Mouse (Mus musculus): ENCODE data around the gene Tmem14a. TPM values are rescaled to one million over a fixed set of nuclear protein-coding genes. Genes with fewer than 3 reads are reported as not detected.
"Not testable (repeated sequence)": the region's sequence is repeated elsewhere in the genome, so short reads cannot be mapped to it uniquely, and the experiment has no call there.

Gene Tmem14a
- polyA plus RNA-seq (2015; fragmentation: Nextera tagmentation; extraction: Ambion mirVana), result 15.7 and 16.7 TPM in 2 replicates

DNA sequence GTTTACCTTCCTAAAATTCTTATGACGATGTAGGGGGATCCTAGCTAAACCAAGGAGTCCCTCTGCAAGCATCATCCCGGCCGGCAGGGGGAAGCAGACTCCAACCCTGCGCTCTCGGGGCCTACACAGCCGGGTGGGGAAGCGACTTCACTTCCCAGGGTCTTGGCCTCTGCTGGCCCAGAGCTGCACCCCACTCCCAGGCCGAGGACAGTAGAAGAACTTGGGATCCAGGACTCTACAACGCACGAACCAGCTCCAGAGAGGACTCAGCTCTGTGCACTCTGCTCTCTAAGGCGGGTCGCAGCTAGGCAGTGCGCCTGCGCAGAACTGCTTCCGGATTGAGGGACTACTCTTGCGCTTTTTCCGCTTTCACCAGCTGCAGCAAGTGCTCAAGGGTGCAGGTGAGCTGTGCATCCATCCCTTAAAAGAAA, at the start of gene Tmem14a:
TSS of gene Tmem14a (plus strand) at position 87 of the 431 bp plus-strand sequence.
- H3K36me3 ChIP-seq, result no peaks in the 10 kb centered on the region
- H3K4me2 ChIP-seq (replicated peaks), result peak within 1 kb of the TSS; percentile 67
- H3K4me3 ChIP-seq (replicated peaks), result peak within 1 kb of the TSS; percentile 61
- H3K4me1 ChIP-seq (replicated peaks), result peaks cover 7% of the 10 kb centered on the region
- 1% methylated on average over 17 of the region's 17 CpGs for WGBS
- H3K27me3 ChIP-seq, result no peaks in the 10 kb centered on the region
- H3K9me3 ChIP-seq, result no peaks in the 10 kb centered on the region
- ATAC-seq, result peak; percentile 98
- peak within 1 kb of the TSS; percentile 54; the same call in 1 of the 2 replicates for H3K27ac ChIP-seq
- peak within 1 kb of the TSS; percentile 74 for H3K9ac ChIP-seq (replicated peaks)

GRCm38 (mm10) chr1:21185196-21185595, 33.2 kb upstream of the Tmem14a start:
- WGBS, result 93% methylated on average over 6 of the region's 6 CpGs
- no peaks in the 10 kb centered on the region for H3K9me3 ChIP-seq
- no peaks in the 10 kb centered on the region for H3K36me3 ChIP-seq
- no peak overlapping the region for H3K27ac ChIP-seq
- no peaks in the 10 kb centered on the region for H3K27me3 ChIP-seq
- H3K9ac ChIP-seq (replicated peaks), result no peak overlapping the region
- H3K4me1 ChIP-seq (replicated peaks), result no peaks in the 10 kb centered on the region
- H3K4me3 ChIP-seq (replicated peaks), result no peak overlapping the region
- H3K4me2 ChIP-seq (replicated peaks), result no peak overlapping the region
- ATAC-seq, result no peak

DNA sequence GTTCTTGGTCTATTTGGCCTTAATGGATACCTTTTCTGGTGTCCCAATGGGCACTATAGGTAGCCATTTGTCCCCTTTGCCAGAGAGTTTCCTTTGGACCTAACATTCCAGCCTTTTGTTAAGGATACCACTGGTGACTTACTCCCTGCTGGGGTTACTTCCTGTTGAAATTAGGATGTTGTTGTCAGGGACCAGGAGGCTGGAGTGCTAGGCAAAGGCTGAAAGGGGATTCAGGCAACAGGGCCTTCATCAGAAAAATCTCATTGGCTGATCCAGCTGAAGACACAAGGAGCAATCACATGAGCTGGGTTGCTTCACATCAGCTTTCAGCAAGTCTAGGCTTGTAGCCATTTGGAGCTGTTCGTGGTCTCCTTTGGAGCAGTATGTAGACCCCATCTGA, 12.1 kb upstream of the Tmem14a start:
- 92% methylated on average over 1 of the region's 1 CpGs for WGBS
- no peak overlapping the region for H3K4me3 ChIP-seq (replicated peaks)
- H3K27ac ChIP-seq, result no peak overlapping the region
- ATAC-seq, result no peak
- H3K9ac ChIP-seq (replicated peaks), result no peak overlapping the region
- no peaks in the 10 kb centered on the region for H3K4me1 ChIP-seq (replicated peaks)
- no peaks in the 10 kb centered on the region for H3K27me3 ChIP-seq
- no peaks in the 10 kb centered on the region for H3K36me3 ChIP-seq
- H3K4me2 ChIP-seq (replicated peaks), result no peak overlapping the region
- no peaks in the 10 kb centered on the region for H3K9me3 ChIP-seq

DNA sequence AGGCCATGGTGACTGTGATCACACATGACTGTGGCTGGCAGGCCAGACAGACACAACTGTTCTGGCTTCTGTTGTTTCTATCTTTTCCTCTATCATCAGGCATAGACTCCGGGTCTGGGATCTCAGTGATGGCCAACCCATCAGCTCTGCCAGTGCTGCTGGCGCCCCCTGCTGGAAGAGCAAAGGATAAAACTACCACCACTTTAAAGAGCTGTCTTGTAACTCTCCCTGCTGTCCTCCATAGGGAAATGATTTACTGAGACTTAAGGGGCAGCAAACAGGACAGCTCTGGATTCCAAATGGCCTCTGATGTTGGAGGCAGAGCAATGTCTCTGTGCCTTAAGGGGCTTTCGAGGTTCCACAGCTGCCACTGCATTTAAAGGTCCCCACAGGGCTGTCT, 4.8 kb upstream of the Tmem14a start:
- not testable (repeated sequence) for H3K27me3 ChIP-seq; H3K9ac ChIP-seq (replicated peaks); H3K36me3 ChIP-seq; ATAC-seq; H3K27ac ChIP-seq; H3K4me3 ChIP-seq (replicated peaks); H3K9me3 ChIP-seq; H3K4me2 ChIP-seq (replicated peaks); H3K4me1 ChIP-seq (replicated peaks)
- 28% methylated on average over 3 of the region's 3 CpGs for WGBS

DNA sequence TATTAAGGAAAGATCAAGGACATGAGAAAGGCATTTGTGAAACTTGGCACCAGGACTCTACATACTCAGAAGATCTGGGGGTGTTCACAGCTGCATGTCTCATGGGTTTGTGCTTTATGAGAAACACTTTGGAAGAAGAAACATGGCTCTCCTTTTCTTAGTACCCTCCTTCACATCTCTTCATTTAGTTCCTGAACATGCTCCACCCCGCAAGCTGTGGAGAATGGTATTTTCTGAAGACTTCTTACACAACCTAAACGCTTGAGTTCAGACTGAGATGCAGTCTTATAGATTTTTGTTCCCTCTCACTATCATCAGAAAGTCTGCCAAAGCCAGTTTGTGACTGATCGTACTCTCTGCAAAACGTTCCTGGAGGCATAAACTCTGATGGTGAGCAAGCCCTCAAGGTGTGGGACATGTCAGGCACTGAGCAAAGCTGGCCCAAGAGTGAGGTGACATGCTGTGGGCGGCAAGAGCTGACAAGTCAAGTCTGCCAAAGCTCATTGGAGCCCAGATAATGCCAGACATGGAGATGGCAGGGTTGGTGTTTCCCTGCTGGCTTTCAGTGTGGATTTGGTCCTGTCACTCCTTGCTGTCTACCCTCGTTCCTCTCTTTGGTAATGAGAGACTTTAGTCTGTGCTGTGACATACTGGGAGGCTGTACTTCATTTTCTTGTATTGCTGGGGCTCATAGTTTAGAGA, 4.2 kb upstream of the Tmem14a start:
- not testable (repeated sequence) for H3K9ac ChIP-seq (replicated peaks); H3K27me3 ChIP-seq; ATAC-seq; H3K4me2 ChIP-seq (replicated peaks); H3K4me3 ChIP-seq (replicated peaks); H3K36me3 ChIP-seq; H3K27ac ChIP-seq; H3K9me3 ChIP-seq; H3K4me1 ChIP-seq (replicated peaks)
- 75% methylated on average over 6 of the region's 6 CpGs for WGBS

DNA sequence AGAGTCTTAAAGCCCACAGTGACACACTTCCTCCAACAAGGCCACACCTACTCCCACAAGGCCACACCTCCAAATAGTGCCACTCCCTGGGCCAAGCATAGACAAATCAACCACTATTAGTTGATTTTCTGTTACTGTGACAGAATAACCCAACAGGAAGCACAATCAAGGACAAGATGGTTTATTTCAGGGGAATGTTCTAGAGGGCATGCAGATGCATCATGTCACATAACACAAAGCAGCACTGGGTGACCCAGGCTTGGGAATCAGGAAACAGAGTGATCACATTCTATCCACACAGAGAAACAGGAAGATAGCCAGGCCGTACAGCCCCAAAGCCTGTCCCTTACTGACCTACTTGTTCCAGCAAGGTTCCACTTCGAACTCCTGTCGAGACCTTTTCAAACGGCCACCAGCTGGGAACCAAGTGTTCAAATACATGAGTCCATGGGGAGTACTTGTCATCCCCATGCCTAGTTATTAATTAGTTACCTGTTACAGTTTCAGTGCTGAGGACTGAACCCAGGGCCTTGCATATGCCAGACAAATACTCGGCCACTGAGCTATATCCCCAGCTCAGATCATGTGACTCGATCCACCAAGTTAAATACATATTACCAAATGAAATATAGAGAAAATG, 9.5 kb downstream of the Tmem14a start:
- H3K36me3 ChIP-seq, result peaks cover 11% of the 10 kb centered on the region
- no peak overlapping the region for H3K27ac ChIP-seq
- ATAC-seq, result no peak
- H3K27me3 ChIP-seq, result no peaks in the 10 kb centered on the region
- no peak overlapping the region for H3K4me3 ChIP-seq (replicated peaks)
- H3K9me3 ChIP-seq, result no peaks in the 10 kb centered on the region
- no peak overlapping the region for H3K4me2 ChIP-seq (replicated peaks)
- WGBS, result 95% methylated on average over 6 of the region's 6 CpGs
- no peak overlapping the region for H3K9ac ChIP-seq (replicated peaks)
- H3K4me1 ChIP-seq (replicated peaks), result no peaks in the 10 kb centered on the region

DNA sequence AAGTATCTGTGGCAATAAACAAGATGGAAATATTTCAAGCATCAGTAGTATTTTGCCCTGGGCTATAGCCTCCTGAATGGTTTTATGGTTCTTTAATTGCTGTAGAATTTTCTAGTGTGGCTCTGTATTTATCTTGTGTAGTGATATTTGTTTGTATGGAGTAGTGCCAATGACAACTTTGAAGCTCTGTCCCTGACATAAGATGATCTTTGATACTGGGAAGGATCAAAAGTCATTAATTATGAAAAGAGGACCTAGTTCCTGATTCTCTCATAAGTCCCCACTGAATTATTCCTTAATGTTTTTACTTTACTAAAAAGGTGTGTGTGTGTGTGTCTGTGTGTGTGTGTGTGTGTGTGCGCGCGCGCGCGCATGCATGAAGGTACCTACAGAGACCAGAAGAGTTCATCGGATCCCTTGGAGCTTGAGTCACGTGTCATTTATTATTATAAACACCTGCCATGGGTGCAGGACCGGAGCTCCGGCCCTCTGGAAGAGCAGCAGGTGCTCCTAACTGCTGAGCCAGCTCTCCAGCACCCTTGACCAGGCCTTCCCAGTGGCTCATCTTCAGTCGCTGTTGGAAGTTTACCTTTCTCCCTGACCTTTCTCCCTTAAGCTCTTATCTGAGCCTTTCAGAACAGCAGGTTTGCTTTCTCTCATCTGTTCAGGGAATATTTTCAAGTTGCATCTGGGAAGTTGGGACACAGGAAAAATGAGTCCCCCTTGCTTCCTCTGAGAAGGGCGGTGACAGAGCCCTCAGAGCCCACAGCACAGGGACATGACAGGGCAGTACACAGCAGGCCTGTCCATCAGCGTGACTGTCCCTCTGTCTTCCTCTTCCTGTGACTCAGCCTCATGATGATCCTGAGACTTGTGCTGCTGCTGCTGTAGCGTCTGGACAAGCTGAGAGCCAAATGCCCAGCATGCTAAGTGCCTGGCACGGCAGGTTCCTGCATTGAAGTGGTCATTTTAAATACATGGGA, 10.7 kb downstream of the Tmem14a start:
- not testable (repeated sequence) for H3K27me3 ChIP-seq; H3K4me1 ChIP-seq (replicated peaks); ATAC-seq; H3K4me3 ChIP-seq (replicated peaks); H3K27ac ChIP-seq; H3K4me2 ChIP-seq (replicated peaks); H3K9ac ChIP-seq (replicated peaks); H3K9me3 ChIP-seq
- peaks cover 11% of the 10 kb centered on the region for H3K36me3 ChIP-seq
- WGBS, result 87% methylated on average over 15 of the region's 15 CpGs

- Histone ChIP-seq H3K27me3 (no peaks in the 10 kb centered on the region), H3K9ac (replicated peaks) (no peak overlapping the region), H3K4me3 (replicated peaks) (no peak overlapping the region), H3K4me2 (replicated peaks) (no peak overlapping the region), H3K9me3 (no peaks in the 10 kb centered on the region), H3K36me3 (peaks cover 11% of the 10 kb centered on the region), H3K27ac (no peak overlapping the region), H3K4me1 (replicated peaks) (no peaks in the 10 kb centered on the region)
- WGBS, result 76% methylated on average over 2 of the region's 2 CpGs
- ATAC-seq, result no peak
These were observed 12.0 kb downstream of the Tmem14a start for GRCm38 (mm10) chr1:21230376-21230775.

GRCm38 (mm10) chr1:21231744-21232464, 13.5 kb downstream of the Tmem14a start:
- peaks cover 8% of the 10 kb centered on the region for H3K36me3 ChIP-seq
- no peak overlapping the region for H3K27ac ChIP-seq
- WGBS, result 70% methylated on average over 5 of the region's 5 CpGs
- no peak for ATAC-seq
- no peak overlapping the region for H3K4me2 ChIP-seq (replicated peaks)
- no peaks in the 10 kb centered on the region for H3K9me3 ChIP-seq
- H3K27me3 ChIP-seq, result no peaks in the 10 kb centered on the region
- H3K4me3 ChIP-seq (replicated peaks), result no peak overlapping the region
- no peak overlapping the region for H3K9ac ChIP-seq (replicated peaks)
- H3K4me1 ChIP-seq (replicated peaks), result no peaks in the 10 kb centered on the region

DNA sequence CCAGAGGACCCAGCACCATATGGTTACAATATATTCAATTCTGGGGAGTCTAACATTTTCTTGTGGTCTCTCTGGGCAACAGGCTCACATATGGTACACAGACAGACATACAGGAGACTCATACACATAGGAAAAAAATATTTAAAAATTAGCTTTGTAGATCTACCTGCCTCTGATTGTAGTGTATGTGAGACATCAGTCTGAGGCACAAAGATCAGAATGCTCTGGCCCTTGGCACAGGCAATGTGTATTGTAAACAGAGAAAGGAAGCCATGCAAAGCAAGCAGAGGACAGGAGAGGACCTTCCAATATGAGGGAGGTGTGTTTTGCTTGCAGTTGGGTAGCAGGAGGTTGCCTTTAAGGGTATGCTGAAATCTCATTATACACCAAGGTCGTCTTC, 14.1 kb downstream of the Tmem14a start:
- H3K9me3 ChIP-seq, result no peaks in the 10 kb centered on the region
- no peaks in the 10 kb centered on the region for H3K27me3 ChIP-seq
- no peak overlapping the region for H3K9ac ChIP-seq (replicated peaks)
- H3K4me3 ChIP-seq (replicated peaks), result no peak overlapping the region
- no peak overlapping the region for H3K4me2 ChIP-seq (replicated peaks)
- H3K4me1 ChIP-seq (replicated peaks), result no peaks in the 10 kb centered on the region
- H3K36me3 ChIP-seq, result peaks cover 6% of the 10 kb centered on the region
- no peak overlapping the region for H3K27ac ChIP-seq
- ATAC-seq, result no peak
- 82% methylated on average over 1 of the region's 1 CpGs for WGBS

DNA sequence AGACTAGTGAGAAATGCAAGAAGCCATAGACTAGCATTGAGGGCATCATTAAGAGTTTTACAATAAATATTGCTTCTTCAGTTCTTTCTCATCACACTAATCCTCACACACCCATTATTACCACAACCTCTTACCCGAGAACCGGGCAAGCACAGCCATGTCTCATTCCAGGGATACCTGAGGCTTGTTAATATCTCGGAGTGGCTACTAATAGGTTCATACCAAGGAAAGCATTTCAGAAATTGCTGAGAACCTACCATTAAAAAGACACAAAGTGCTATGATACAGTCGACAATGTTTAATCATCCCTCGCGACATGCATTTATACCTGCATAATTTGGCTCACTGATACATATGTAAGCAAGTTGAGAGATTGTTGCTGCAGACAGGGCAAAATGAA, 17.0 kb downstream of the Tmem14a start:
- H3K4me2 ChIP-seq (replicated peaks), result no peak overlapping the region
- no peaks in the 10 kb centered on the region for H3K36me3 ChIP-seq
- no peak overlapping the region for H3K4me3 ChIP-seq (replicated peaks)
- H3K9ac ChIP-seq (replicated peaks), result no peak overlapping the region
- no peaks in the 10 kb centered on the region for H3K9me3 ChIP-seq
- no peaks in the 10 kb centered on the region for H3K4me1 ChIP-seq (replicated peaks)
- no peak overlapping the region for H3K27ac ChIP-seq
- no peak for ATAC-seq
- WGBS, result 91% methylated on average over 6 of the region's 6 CpGs
- H3K27me3 ChIP-seq, result no peaks in the 10 kb centered on the region

Measured in midbrain, embryonic 13.5 days (tissue).